Mouse (Mus musculus) thymus, adult 2 months (tissue): ENCODE measurements around the gene Mcur1.

Experiments
- CTCF ChIP-seq: fragments of 200-500 bp; IDR thresholded peaks from 2 replicates; pipeline ENCODE4 v1.5.1; 2012; ENCODE audit warnings: mild to moderate bottlenecking, control low read depth, low read length, moderate library complexity, borderline replicate concordance; ENCODE audit not compliant: control insufficient read depth, poor library complexity, insufficient read depth; ENCODE audit errors: extremely low read depth
- POLR2A ChIP-seq: fragments of 200-500 bp; IDR thresholded peaks from 2 replicates; pipeline ENCODE4 v1.6.1; 2012; ENCODE audit warnings: mild to moderate bottlenecking, low read length, control low read depth, moderate library complexity; ENCODE audit not compliant: control insufficient read depth, poor library complexity, insufficient read depth; ENCODE audit errors: extremely low read depth

DNA sequence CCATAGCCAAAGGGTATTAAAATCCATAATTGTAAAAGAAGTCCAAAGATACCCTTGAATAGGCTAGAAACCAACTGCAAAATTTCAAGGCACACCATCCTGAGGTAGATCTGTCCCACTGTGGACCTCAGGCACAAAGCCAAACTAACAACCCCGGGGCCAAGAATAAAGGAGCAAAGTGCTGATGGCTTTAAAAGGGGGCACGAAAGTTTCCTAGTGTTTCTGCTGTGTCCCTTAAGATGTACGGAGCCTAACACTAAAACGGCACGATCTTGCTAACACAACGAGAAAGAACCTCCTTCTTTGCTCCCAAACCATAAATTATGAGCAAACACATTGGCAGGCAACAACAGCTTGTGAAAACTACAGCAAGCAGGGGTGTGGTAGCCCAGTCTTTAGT is 1.6 kb downstream of the Mcur1 start:
- TF ChIP-seq POLR2A (no peak), CTCF (no peak)
